Mouse (Mus musculus): Measurements from ENCODE around the gene Hcn3.
"Not testable (repeated sequence)": the region's sequence is repeated elsewhere in the genome, so short reads cannot be mapped to it uniquely, and the experiment has no call there.

Gene Hcn3

GRCm38 (mm10) chr3:89181749-89182500, 21.9 kb upstream of the Hcn3 start:
- in situ Hi-C loops (cut with MboI, MseI), result no loop called here

- in situ Hi-C loops (cut with MboI, MseI), result no loop called here
Observed at GRCm38 (mm10) chr3:89179056-89179455, 19.1 kb upstream of the Hcn3 start.

GRCm38 (mm10) chr3:89178107-89178385, 18.1 kb upstream of the Hcn3 start:
- in situ Hi-C loops (cut with MboI, MseI), result no loop called here

- in situ Hi-C loops (cut with MboI, MseI), result no loop called here
Observed at GRCm38 (mm10) chr3:89177242-89178106, 17.5 kb upstream of the Hcn3 start, which contains the start of gene Scamp3. Gene Scamp3, plus strand, starts transcription at chr3:89177473.

GRCm38 (mm10) chr3:89176421-89176820, 16.4 kb upstream of the Hcn3 start:
- in situ Hi-C loops (cut with MboI, MseI), result no loop called here

- in situ Hi-C loops (cut with MboI, MseI), result no loop called here
Observed at GRCm38 (mm10) chr3:89175544-89175943, 15.5 kb upstream of the Hcn3 start.

- in situ Hi-C loops (cut with MboI, MseI), result no loop called here
Observed at GRCm38 (mm10) chr3:89174844-89175243, 14.8 kb upstream of the Hcn3 start.

GRCm38 (mm10) chr3:89166945-89167344, 6.9 kb upstream of the Hcn3 start:
- in situ Hi-C loops (cut with MboI, MseI), result no loop called here

- in situ Hi-C loops (cut with MboI, MseI), result no loop called here
Observed at GRCm38 (mm10) chr3:89165268-89165870, 5.4 kb upstream of the Hcn3 start.

GRCm38 (mm10) chr3:89164506-89165267, 4.7 kb upstream of the Hcn3 start, which contains the start of gene Clk2:
Gene Clk2, plus strand, starts transcription at chr3:89164795.
- in situ Hi-C loops (cut with MboI, MseI), result no loop called here

- in situ Hi-C loops (cut with MboI, MseI), result no loop called here
Observed at GRCm38 (mm10) chr3:89163643-89164245, 3.7 kb upstream of the Hcn3 start.

- in situ Hi-C loops (cut with MboI, MseI), result no loop called here
Observed at GRCm38 (mm10) chr3:89163123-89163522, 3.1 kb upstream of the Hcn3 start.

GRCm38 (mm10) chr3:89161786-89162185, 1.8 kb upstream of the Hcn3 start:
- in situ Hi-C loops (cut with MboI, MseI), result no loop called here

- in situ Hi-C loops (cut with MboI, MseI), result not testable (repeated sequence)
Observed at GRCm38 (mm10) chr3:89161207-89161606, 1.2 kb upstream of the Hcn3 start.

GRCm38 (mm10) chr3:89159211-89159610, 785 bp downstream of the Hcn3 start:
- in situ Hi-C loops (cut with MboI, MseI), result loop anchor here (5.0 kb wide), 1 partner anchor 42 kb away; no protein-coding TSS in a partner anchor

GRCm38 (mm10) chr3:89158651-89159050, 1.3 kb downstream of the Hcn3 start:
- in situ Hi-C loops (cut with MboI, MseI), result loop anchor here (5.0 kb wide), 1 partner anchor 41 kb away; no protein-coding TSS in a partner anchor

- in situ Hi-C loops (cut with MboI, MseI), result loop anchor here (5.0 kb wide), 1 partner anchor 40 kb away; no protein-coding TSS in a partner anchor
Observed at GRCm38 (mm10) chr3:89156951-89157350, 3.0 kb downstream of the Hcn3 start.

GRCm38 (mm10) chr3:89152084-89152835, 7.7 kb downstream of the Hcn3 start:
- in situ Hi-C loops (cut with MboI, MseI), result loop anchor here (5.0 kb wide), 1 partner anchor 60 kb away; the partner anchor contains the start of gene Rusc1

GRCm38 (mm10) chr3:89148567-89148966, 11.4 kb downstream of the Hcn3 start:
- in situ Hi-C loops (cut with MboI, MseI), result no loop called here

GRCm38 (mm10) chr3:89147979-89148311, 12.1 kb downstream of the Hcn3 start:
- in situ Hi-C loops (cut with MboI, MseI), result no loop called here
